Mouse (Mus musculus) adrenal gland, postnatal 25 days (tissue): ENCODE results near the gene Wnt7b. TPM values are rescaled to one million over a fixed set of nuclear protein-coding genes. Genes with fewer than 3 reads are reported as not detected.
A peak's percentile ranks its signal among the peaks of the same experiment; 100 is the strongest.

Experiments used
- DNase-seq: peaks from one replicate; pipeline ENCODE4 v3.0.0; 2021; ENCODE audit warnings: mixed read lengths
- total RNA-seq: library from RNA; stranded (reverse); gene quantifications from 2 replicates; pipeline ENCODE4 v1.2.3, GENCODE M21; 2021

Gene Wnt7b
- total RNA-seq, 1 experiment from 2014 or later, result 0.55 TPM

DNA sequence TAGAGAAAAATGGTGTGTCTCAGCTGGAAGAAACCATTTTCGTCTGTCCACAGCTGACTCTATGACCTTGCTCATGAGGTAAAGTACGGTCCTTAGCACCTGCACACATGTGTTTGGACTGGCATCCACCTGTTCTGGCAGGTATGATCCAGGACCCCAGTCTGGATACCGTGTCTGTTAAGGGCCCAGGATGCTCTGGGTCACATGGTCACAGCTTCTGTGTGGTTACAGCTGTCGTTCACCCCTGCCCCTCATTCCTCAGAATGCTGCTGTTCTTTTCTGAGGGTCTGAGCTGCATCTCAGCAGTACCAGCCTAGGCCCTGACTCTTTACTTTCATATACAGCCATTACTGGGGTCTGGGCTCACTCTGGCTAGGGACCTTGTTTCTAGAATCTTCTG is 18.9 kb upstream of the Wnt7b start:
- DNase-seq, result no peak

DNA sequence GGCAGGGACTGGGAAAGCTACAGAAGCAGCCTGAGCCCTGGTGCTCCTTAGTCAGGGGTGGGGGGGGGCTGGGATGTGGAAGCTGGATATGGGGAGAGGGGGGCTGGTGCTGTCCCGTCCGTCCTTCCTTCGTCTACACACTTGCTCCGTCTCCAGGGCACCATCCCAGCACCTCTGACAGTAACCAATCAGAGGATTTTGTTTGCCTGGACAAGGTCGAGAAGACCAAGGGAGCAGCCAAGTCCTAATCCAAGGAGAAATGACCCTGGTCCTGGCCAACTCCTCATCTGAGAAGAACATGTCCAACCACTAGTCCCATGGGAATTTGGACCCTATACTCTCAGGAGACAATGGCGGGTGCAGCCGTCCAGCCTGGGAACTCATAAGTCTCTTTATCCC is 18.4 kb upstream of the Wnt7b start:
- DNase-seq, result peak; percentile 42

DNA sequence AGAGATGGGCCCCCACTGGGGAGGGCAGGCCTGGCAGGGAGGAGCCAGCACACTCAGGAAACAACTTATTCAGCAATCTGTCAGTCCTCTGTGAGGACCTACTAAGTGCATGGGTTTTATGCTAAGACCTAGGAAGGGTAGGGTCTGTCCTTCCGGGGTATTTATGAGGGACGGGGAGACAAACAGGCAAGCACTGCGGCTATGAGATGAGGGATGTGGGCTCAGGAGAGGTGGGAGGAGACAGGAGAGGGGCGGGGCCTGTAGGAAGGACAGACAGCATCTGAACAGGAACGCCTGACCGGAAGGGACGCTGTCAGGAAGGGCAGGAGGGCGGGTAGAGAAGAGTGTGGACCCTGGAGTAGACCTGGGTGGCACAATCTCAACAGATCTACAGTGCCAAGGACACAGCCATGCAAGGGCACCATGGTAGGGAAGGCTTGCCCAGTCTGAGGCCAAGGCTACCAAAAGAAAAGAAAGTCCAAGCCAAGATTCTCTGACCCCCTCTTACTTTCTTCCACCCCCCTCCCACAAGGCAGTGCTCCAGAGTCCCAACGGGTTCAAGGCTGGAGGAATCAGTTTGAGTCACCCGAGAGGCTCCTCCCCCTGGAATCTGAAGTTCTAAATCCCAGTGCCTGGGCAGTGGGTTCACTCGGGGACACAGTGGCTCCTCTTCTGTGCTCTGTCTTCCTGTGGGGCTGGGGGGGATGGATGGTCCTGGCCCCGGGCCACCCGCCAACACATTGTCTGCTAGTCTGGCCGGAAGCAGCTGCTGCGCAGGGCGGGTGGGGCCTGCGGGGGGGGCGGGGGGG is 17.8 kb upstream of the Wnt7b start:
- peak; percentile 81 for DNase-seq

DNA sequence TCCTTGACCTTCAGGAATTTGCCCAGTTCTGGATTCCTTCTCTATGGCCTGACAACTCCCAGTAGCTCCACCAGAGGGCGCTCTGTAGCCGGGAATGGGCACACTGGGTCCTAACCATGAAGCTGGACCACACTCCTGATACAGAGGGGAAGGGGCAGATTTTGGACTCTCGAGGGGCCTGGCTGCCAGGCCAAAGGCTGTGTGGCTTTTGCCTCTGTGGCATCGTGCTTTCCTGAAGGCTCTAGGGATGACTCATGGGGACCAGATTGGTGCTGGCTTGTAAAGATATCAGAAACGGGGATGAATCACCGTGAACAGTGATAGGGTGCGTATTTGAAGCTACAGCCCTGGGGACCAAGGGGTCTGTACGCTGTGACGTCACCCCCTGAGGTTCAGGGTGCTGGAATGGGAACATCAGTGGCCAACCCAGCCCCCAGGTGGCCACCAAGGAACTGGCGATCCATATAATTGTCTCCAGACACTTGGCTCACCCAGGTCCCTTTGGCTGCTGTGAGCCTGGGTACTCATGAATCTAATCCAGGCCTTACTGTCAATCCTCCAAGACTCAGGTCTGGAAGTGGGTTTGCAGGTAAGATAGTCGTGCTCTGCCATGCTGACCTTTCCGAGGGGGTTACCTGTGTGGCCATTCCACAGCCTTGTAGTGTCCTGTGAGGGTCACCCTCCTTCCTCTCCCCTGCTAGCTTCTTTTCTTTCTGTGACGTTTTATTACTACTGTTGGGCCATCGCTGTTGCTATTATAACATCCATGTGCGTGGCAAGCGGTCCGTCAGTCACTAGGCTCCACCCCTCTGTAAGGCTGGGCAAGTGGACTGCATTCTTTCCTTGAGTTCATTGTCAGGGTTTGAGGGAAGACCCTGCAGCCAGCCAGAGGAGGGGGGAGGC is 17.0 kb upstream of the Wnt7b start:
- DNase-seq, result peak; percentile 83

DNA sequence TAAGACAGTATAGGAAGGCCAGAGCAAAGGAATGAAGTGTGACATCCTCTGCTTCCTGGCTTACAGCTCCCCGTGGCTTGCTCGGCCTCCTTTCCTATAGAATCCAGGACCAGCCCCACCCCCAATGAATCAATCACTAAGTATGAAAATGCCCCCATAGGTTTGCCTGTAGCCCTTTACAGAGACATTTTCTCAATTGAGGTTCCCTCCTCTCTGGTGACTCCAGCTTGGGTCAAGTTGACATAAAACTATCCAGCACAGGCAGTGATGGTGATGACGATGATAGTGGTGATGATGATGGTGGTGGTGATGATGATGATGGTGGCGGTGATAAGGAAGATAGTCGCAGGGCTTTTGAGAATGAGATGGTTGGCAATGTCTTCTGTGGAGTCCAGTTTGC is 16.2 kb upstream of the Wnt7b start:
- DNase-seq, result no peak

DNA sequence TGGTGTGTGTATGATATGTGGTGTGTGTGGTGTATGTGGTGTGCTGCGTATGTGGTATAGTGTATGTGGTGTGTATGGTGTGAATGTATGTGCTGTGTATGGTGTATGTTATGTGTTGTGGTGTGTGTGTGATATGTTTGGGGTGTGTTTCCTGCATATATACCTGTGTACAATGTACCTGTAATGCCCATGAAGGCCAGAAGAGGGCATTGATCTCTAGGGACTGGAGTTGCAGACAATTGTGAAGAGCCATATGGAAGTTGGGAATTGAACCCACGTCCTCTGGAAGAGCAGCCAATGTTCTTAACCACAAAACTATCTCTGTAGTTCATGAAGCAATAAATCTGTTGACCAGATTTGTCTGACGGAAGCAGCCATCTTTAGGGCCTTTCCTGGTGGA is 15.1 kb upstream of the Wnt7b start:
- DNase-seq, result no peak

DNA sequence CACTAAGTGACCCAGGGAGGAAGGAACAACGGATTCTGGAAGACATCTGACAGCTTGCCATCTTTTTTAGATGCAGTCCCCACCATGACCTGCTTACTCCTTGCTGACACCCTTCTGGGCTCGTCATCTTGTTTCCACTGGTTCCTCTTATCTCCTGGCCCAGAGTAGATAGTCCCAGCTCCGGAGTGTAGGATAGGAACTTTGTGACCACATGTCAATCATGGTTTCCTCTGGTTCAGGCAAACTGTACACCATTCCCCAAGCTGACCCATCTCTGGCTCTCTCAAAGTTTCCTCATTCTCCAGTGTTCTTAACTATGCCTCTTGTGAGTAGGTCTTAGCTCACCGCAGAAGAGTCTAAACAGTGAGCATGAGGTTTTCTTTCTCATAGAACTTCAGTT is 10.4 kb upstream of the Wnt7b start:
- no peak for DNase-seq

DNA sequence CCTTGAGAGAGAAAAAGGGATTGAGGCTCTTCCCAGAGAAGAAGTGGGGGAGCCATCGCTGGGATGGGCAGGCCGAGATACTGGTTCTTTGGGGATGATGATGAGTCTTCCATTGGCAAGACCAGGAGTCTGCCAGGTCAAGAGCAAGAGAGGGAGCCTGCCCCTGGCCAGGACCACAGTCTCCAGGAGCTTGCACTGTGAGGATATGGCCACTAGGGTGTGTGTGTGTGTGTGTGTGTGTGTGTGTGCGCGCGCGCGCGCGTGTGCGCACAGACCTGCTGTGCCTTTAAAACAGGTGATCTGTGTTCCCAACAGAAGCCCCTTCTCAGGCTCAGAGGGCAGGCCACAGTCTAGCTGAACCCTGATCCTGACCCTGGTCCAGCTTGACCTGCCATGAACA is 8.6 kb upstream of the Wnt7b start:
- DNase-seq, result no peak

DNA sequence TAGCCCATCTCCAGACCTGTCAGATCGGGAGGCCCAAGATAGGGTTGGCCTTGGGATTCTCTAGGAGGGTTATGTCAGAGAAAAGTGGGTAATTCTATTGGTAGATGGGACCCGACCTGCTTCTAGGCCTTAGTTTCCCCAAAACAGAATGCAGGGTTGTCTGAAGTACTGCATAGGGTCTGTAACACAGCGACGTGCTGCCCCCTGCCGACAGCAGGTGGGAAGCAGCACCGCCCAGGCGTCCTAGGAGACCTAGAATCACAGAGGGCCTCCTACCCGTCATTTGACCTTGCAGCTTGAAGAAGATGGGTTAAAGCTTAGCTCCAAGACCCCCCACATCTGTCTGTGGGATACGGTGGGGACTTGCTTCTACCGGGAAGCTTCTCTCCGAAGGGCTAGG is 1.2 kb upstream of the Wnt7b start:
- DNase-seq, result peak; percentile 78

DNA sequence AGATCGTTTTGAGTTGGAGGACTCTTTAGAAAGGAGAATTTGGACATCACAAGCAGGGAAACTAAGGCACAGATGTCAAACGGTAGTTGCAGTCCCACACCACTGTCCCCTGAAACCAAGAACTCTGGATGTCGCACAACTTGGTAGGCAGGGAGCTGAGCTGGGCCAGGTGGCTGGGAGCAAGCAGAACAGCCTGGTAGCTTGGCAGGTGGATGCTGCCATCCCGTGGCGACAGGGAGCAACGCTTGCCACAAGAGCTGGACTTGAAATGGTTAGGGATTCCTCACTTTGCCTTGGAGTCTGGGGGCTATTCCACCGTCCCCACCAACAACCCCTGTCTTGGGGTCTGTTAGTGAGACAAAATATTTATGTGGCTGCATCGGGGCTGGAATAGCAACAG is 751 bp upstream of the Wnt7b start:
- DNase-seq, result peak; percentile 81

DNA sequence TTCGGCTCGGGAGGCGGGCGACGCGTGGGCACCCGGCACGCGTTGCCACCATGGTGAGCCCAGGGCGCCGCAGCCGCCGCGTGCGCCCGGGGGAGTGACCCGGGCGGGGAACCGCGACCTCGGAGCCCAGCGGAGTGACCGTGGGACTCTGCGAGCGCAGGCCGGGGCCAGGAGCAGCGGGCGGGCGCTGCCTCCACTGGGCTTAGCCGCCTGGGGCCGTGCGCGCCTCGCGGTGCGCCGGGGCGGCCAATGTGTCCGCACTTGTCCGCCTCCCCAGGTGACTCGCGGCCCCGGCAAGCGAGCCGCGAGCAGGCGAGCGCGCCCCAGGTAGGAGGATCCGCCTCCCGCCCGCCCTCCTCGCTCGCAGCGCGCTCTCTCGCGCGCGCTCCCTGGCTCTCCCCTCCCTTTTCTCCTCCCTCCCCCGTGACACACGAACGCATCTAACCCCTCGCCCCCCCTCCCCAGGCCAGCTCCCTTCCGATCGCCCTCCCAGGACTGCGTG is 659 bp downstream of the Wnt7b start:
- DNase-seq, result peak; percentile 28

DNA sequence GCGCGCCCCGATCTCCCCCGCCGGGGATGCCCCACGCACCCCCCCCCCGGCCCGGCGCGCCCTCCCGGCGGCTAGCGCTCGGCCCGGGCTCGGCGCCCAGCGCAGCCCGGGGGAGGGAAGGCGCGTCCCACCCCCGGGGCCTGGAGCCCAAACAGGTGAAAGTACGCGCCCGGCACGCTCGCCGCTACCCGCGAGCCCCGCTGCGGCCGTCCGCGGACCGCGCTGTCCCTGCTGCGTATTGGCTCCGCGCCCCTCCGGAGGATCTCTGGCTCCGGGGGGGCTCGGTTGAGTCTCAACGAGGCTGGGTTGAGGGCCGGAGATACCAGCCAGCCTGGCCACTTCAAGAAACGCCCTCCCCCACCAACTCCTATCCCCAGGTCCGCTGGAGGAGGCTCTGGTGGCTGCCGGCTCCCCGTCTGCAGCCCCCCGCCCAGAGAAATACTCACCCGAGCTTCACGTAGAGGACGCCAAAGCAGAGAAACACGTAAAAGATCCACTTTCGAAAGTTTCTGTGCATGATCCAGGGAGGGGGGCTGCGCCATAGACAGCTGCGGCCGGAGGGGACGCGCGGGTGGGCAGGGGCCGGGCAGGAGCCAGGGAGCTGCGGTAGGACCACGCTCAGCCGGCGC is 1.2 kb downstream of the Wnt7b start:
- DNase-seq, result no peak

DNA sequence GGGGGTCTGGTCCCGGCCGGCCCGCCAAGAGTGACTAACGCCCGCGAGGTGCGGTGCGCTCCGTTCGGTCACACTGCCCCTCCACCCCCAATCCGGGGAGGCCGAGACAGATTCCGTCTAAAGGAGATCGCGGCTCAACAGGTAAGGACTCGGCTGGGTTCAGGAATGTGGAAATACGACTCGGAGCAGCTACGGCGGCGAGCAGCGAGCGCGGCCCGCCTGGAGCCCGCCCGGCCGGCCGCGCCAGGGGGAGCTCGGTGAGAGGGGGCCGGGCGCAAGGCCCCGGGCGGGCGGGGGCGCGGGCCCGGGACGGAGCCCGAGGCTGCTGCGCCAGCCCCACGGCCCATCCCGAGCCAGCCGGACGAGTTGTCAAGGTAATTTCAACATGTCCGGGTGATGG is 1.8 kb downstream of the Wnt7b start:
- no peak for DNase-seq

DNA sequence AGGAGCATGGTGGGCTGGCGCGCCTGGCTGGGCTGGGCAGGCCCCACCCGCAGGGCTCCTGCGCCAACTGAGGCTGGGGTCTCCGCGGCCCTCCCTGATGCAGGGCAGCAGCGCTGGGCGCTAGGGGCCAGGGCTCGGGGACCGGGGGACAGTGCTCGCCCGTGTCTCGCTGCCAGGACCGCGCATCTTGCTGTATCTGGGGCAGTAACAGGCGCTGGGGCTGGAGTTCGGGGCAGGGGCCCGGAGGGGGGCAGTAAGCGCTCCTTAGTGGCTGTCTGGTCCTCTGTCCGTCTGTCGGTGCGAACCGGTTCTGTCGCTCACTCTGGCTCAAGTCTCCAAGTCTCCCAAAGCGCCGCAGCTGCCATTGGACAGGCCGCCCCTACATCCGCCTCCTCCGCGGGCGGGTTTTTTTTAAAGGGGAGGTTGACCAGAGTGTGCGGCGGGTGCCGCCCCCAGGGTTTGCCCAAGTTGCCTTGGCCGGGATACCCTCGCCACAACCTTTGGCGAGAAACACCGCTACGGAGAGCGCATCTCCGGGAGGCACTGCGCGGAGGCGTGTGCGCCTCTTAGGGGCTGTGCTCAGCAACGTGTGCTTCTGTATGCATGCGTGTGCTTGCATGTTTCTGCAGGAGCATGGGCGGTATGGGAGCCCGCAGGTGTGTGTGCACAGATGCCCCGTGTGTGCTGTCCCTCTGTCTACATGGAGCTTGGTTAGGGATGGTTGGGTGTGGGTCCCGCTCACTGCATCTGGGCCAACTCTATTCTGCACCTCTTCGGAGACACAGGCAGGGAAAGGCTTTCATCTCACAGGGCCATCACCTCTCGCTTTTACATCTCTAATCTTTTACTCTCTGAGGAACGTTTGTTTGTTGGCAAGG is 4.5 kb downstream of the Wnt7b start:
- DNase-seq, result no peak

DNA sequence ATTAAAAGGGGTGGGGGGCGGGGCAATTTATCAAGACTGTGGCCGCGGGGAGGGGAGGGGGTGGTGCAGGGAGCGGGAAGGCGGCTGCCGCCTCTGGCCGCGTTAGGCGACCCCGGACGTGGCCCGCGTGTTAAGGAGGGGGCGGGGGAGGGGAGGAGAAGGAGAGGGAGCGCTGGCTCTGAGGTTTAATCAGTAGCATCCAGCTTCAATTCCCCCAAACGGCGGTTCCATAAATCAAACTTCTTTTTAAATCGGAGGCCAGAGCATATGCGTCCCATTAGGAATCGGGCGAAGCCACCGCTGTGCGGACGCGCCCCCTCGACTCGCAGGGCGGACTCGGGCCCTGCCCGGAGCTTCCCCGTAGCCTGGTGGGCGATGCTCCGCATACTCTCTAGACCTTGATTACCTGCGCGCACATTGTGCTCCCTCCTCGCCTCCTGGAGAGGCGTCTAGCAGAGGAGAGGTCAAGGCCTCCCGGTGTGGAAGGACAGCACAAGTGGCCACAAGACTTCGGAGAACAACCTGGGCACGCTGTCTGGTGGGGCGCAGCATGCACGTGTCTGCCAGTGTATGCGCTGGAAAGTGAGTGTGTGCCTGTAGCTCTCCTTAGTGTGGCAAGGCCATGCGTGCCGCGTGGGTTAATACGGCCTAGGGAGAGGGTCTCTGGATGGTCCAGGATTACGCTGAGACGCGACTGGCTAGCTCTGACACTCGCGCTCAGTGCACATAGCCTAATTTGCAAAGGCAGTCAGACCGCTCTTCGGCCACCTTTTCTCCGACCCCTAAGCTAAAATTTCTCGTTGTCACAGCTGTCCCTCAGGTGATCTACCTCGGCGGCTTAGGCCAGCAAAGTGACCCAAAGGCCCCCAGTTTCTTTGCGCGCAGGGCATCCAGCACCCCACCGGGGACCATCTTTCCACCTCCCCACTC is 5.5 kb downstream of the Wnt7b start:
- DNase-seq, result no peak

DNA sequence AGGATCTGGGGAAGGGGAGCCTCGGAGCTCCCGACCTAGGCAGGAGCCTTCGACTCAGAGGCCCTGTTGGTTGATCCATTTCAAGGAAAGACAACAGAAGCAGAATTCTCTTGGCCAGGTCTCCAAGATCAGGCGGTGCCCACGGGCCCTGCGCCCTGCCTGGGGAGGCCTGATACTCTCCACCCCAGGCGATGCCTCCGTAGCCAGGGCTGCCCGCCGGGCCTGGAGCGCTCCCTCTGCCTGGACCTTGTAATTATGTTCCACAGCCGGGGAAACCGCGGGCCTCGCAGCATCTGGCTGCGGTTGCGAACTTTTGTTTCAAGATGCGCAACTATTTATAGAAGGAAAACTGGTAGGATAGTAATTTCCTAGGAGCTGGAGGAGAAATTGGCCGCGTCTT is 6.2 kb downstream of the Wnt7b start:
- DNase-seq, result no peak

DNA sequence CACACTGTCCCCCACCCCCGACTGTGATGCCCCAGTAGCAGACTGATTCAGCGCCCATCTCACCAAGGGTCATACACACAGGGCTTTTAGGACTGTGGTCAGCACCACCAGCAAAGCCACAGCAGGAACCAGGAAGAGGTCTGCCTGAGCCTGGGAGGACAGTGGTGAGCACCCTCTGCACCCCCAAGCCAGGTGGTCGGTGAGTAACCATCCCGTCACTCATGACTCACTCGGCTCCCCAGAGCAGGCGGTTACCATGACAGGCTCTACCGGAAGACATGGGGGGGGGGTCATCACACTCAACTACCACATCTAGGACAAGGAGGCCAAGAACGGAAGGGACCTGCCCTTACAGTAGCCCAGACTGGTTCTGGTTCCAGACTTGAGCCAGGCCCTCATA is 7.7 kb downstream of the Wnt7b start:
- DNase-seq, result no peak

DNA sequence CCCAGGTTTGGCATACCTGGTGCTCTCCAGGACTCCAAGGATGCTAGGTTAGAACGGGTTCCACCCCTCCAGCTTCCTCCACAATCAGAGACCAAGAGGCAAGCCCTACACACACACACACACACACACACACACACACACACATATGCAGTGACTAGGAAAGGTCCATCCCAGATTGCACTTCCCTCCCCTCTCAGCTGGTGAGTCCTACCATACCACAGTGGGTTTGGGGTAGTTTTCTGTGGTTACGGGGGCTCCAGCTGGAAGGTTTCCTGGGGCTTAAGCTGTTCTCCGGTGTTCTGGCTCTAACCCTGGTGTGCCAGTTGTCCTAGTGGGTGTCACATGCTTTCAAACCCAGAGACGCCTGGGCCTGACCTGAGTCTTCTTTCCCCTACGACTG is 8.2 kb downstream of the Wnt7b start:
- DNase-seq, result no peak

DNA sequence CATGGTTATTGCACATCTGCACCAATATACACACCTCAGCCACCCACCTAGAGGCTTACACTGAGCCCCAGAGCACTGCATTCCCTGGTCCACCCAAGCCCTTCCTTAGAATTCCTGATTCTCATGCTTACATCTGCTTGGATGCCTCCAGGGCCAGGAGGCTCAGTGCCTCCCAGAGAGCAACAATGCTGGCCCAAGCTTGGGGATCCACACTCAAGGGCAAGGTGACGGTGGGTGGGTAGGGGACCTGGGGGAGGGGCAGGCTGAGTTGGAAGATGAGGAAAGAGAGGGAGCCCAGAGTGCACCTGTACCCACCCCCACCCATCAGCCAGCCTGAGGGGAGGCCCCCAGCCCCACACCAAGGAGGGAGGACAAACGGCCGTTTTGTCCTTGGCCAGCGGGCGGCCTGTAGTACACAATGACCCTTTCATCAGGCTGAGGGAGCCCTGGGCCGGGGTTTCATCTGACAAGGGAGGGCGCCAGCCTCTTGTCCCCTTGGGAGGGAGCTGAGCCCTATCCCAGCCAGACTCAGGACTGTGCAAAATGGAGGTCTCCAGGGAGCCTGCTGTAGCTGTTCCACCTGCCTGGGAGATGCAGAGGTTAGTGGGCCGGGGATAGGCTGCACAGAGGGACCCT is 9.5 kb downstream of the Wnt7b start:
- no peak for DNase-seq
